Mouse (Mus musculus): Measurements from ENCODE around the gene Gm43191.
"Not testable (repeated sequence)": the region's sequence is repeated elsewhere in the genome, so short reads cannot be mapped to it uniquely, and the experiment has no call there.

The Gm43191 gene

DNA sequence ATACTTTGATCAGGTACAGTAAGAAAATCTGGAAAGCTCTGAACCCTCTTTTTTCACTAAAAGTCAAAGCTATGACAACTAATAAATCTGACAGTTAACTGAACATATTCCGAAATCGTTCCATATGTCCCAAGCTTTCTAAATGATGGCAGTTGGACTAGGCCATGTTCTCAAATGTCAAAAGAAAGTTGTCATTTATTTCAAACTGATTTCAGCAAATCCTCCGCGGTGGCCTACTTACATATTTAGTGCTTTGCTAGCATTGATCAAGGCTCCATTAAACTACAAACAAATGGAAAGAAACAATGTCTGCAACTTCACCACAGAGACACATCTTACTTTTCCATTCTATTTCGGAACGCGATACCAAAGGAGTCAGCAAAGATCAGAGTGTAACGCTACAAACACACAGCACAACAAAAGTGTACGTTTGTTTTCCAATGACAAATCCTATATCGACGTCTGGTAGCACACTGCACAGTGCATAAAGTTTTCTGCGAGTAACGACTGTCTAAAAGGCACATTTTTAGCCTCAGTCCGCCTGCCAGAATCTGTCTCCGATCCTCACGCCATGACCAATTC is 19.7 kb downstream of the Gm43191 start:
- DNase-seq: no peak

DNA sequence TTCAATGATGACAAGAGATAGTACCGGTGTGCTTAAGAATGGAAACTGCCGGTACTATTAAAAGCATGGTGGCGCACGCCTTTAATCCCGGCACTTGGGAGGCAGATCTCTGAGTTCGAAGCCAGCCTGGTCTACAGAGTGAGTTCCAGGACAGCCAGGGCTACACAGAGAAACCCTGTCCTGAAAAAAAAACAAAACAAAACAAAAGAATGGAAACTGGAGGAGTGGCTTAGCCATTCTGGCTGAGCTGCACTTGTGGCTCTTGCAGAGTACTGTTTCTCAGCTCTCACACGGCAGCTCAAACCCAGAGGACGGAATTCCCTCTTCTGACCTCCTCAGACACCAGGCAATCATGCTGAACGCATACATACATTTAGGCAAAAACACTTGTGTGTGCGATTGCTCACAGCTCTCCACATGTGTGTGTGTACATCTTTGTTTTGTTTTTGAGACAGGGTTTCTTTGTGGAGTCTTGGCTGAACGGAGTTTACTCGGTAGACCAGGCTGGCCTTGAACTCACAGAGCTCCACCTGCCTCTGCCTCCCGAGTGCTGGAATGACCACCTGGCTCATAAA is 21.1 kb downstream of the Gm43191 start:
- DNase-seq: no peak

DNA sequence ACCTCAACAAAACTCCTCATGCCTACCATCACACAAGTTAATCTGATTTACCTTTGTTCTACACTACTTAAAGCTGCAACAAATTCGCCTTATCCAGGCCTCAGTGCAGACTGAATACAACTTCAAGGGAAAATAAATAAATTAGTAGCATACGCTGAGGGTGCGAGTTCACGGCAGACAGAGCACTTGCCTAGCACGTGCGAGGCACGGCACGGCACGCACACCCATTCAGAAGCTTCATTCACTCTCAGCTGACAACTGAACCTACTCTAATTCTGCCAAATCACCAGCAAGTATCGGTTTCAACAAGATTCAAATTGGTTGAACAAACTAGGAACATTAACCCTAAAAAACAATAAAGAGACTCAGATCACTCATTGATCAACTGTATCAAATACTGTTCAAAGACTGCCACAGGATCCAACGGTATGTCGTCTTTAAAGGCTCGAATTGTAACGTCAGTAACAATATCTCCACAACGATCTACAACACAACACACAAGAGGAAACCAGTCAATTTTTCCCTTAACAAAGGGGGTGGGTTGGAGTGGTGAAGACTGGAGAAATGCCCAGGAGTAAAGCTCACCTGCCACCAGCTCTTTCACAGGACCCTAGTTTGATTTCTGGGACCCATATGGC is 22.0 kb downstream of the Gm43191 start:
- DNase-seq: no peak

DNA sequence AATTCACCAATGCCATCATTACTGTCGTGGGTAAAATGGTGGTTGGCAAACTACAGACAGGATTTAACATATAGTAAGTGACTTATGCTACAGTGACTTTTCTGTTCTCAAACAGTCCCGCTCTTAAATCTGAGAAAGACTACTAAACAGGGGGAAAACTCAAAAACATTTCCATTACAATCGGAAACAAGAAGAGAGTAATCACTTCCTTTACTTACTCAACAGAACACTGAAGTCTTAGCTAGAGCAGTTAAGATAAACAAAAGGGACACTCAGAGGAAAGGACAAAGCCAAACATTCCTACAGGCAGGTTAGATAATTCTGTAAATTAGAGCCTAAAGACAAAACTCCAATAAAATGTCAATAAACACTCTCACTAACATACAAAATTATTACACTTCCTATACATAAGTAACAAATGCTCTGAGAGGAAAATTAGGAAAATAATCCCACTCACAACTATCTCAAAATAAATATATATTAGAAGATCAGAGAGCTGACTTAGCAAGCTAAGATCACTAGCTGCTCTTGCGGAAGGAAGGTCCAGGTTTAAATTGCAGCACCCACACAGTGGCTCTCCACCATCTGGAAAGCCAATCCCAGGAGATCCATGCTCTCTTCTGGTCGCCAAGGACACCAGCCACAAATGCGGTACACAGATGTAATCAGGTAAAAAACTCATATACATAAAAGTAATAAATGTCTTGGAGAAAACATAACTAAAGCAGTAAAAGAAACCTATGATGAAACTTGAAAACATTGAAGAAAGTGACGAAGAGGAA is 24.7 kb downstream of the Gm43191 start:
- no peak for DNase-seq

DNA sequence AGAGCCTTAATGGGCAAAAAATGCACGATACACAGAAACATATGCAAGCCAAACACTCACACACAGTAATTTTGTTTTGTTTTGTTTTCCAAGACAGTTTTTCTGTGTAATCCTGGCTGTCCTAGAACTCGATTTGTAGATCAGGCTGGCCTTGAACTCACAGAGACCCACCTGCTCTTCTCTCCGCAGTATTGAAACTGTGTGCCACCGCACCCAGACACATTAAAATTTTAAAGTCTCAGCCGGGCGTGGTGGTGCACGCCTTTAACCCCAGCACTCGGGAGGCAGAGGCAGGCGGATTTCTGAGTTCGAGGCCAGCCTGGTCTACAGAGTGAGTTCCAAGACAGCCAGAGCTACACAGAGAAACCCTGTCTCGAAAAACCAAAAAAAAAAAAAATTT is 27.0 kb downstream of the Gm43191 start:
- not testable (repeated sequence) for DNase-seq

DNA sequence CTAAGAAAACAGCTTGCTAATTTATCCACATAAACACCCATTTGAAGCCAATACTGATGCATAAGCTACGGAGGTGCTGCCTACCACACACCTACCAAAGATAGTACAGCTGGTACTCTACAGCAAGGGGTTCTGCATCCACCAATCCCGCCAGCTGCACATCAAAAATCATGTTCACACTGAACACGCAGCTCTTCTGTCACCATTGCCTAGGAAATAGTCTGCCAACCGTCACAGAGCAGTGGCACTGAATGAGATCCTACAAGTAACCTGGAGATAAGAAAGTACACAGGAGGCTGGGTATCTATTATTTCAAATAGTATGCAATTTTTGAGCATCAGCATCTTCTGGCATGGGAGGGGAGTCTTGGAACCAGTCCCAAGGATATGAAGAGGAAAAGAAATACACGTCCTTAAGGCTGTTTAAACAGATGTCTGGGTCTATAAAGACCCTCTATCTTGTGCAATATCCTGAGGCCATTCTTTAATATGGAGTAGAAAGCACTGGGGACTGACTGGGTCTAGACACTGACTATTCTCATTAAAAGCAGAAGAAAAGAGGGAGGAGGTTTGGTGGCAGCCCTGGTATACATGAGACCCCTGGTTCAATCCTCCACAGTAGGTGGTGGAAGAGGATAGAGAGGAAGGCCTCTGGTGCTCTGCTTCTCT is 27.6 kb downstream of the Gm43191 start:
- DNase-seq: no peak

DNA sequence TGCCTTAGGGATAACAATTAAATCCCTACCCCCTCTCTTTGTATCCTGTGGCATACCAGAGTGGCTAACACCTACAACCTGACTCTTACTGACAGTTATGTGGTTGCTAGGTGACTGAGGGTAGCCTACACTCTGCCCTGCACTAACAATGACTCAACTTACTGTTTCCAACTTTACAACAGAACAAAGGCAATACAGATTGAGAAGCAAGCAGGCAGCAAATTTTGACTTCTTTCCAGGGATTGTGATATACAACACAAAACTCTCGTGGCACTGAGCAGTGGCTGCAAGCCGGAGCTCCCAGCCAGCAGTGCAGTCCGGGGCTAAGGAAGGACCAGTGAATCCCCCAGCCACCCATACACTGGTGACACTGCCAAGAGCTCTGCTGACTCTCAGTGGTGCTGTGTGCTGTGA is 29.0 kb downstream of the Gm43191 start:
- DNase-seq: no peak

DNA sequence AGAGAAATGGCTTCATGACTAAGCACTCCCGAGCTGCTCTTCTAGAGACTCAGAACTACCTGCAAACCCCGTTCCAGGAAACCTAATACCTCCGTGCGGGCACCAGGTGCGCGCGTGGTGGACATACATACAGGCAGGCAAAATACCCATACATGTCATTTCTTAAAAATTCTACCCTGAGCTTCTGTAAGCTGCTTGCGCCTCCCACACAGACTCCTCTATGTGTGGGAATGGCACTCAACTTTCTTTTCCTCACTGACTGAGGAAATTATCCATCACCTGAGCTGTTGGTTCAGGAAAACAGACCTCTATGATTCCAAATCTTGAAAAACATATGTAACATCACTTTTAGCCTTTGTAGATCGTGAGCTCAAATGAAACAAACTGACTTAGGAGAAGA is 30.4 kb downstream of the Gm43191 start:
- DNase-seq: no peak

DNA sequence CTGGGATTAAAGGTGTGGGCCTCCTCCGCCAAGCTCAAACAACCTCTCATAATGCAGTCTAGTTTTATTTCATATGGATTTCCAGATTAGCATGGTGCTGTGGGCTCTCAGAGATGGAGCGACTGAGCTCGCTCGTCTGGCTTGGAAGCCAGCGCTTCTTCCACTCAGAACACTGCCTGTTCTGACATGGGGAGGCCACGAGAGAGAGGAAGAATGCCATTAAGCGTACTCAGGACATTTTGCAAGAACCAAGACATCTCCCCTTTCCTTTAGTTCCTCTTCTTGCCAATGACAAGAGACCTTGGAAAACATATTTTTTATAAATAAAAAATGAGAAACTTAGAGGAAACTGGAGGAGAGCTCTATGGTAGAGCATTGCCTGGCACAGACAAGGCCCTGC is 32.3 kb downstream of the Gm43191 start:
- no peak for DNase-seq

DNA sequence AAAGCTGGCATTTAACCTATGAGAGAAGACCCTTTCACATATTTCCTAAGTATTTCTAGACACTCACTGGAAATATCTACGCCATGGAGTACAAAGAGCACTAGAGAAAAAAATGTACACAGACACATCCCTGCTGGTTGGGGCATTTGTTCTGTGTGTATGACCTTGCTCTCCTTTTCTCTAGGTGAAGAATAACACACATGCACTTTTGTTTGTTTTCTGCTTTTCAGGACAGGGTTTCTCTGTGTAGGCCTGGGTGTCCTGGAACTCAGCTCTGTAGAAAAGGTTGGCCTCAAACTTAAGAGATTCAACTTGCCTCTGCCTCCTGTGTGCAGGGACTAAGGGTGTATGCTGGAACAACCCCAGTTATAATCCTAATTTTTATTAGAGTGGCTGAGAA is 34.7 kb downstream of the Gm43191 start:
- no peak for DNase-seq

DNA sequence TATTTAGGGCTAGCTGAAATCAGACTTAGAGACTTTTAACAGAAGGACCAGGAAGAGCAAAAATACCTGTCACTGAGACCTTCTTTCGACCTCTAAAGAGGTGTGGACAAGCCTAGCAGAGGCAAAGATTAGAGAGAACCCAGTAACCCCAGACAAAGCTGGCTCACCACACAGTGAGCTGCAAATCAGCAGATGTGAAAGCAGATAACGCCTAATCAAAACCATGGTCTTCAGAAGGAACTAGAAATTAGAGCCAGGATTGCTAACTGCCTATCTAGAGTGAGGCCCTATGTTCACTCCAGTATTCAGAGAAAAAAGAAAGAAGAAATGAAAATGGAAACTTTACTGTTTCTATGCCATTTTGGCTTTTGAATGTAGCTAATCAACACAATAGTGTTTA is 38.7 kb downstream of the Gm43191 start:
- DNase-seq: no peak

DNA sequence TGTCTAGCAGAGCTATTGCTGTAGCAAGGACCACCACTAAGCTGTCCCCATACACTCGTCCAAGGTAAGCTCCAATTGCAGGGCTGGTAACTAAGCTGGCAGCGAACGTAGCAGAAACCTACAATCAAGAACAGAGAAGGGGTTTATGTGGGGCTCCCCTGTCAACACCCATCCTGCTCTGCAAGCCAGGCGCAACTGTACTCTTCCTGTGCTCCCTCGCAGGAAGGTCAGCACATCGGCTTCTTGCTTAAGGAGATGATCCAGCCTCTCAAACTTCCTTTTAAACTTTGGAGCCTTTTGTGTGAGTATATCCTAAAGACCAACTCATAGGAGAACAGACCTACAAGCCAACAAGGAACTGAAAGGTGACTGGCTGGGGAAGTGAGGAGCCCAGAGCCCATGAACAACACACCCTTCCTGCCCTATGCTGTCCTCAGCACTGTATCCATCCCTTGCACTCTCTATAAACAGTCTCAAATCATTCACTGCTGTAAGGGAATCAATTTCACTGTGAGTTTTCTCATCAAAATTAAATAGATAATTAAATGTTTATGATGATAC is 39.2 kb downstream of the Gm43191 start:
- DNase-seq: no peak

DNA sequence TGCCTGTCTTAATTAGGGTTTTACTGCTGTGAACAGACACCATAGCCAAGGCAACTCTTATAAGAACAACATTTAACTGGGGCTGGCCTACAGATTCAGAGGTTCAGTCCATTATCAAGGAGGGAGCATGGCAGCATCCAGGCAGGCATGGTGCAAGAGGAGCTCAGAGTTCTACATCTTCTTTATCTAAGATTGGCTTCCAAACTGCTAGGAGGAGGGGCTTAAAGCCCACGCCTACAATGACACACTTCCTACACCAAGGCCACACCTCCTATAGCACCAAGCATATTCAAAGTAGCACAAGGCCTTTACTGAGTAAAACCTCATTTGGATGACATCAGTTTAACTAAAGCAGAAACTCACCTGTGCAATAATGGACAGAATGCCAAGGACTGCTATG is 41.0 kb downstream of the Gm43191 start:
- no peak for DNase-seq

DNA sequence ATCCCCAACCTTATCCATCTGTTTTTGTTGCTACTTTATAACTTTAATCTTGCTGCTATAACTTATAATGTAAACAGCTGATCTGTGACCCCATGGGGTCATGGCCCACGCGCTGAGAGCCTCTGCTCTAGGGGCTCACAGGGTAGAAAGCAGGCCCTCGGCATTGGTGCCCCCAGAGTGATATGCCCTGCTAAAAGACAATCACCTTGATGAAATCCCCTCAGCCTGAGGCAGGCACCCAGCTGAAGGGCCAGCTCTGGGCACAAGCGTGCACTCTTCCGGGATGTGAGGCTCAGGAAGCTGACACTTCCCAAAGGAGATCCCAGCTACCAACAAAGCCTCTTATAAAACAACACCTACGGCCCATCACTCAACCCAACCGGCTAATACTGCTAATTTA is 42.5 kb downstream of the Gm43191 start:
- DNase-seq: no peak

DNA sequence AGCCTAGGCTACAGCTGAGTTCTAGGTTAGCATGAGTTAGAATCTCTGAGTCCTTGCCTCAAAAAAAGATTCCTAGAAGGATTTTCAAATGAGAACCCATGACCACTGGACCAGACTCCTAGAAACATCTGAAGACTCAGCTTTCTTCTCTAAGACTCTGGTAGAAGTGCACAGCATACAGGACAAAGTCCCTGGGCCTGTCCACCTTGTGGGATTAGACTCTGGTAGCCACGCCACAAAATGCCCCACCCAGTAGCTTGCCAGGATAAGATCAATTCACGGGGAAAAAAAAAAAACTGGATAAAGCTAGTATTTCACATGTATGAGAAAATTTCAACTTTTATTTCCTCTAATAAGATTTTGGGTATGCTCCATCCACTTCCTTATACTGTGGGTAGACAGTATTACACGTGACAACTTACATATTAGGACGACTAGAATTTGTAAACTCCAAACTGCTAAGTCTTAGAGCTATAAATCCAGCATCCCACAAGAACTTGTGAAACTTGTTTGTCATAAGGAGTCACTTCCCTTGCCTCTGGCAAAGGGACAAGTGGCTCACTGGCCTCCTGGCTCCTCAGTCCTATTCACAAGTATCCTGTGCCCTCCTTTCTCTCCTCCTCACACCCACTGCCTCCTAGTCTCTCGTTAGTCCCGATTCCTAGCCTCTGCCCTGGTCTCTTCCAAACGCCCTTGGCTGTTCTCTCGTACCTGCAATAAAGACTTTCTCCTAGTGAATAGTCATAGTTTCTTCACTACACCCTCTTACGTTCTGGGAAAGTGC is 43.2 kb downstream of the Gm43191 start:
- no peak for DNase-seq

DNA sequence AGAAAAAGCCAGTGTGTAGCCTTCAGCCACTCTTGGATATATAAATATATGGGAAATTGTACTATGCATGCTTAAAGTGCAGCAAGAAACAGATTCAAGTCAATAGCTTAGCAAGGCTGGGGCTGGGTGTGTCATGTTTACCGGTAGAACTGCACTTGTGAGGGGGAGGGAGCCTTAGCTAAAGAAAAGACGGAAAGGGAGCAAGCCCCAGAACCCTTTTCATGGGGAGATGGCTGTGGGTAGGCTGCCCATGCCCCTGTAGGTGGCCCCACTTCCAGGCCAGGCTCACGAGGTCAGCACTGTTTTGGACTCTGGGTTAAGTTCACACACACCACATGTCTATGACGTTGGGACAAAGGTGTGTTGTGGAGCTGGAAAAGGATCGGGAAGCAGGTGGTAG is 45.3 kb downstream of the Gm43191 start:
- no peak for DNase-seq

DNA sequence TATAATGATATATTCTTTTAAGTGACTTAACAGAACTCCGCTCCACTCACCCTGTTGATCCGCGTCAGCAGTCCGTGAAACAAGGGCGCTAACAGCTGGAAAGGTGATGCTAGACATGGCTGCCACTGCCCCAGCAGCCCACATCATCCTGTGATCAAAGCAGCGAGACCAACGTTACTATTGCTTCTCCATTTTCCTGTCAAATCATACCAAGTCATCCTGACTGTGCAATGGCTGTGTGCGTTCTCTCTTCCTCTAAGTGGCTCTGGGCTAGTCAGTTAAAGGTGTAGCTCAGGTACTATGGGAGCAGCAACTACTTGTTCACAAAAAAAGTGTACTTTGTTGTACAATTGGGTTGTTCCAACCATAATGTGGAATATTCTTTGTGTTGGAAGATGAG is 46.2 kb downstream of the Gm43191 start:
- DNase-seq: no peak

DNA sequence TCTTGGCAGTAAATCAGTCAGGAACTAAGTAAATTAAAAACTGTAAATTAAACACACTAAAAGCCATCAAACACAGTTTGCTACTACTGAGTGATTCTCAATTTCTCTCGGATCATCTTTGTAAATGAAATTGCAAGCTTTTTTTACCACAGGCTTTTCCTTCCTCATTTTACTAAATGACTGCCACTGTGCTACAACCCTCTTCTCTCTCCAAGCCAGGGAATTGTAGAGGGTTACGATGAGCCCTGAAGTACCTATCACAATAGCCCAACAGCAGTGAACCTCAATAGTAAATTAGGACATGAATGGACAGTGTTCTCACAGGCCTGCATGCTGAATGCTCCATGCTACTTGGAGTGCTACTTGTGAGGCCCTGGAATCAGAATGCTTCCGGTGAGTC is 47.0 kb downstream of the Gm43191 start:
- no peak for DNase-seq

DNA sequence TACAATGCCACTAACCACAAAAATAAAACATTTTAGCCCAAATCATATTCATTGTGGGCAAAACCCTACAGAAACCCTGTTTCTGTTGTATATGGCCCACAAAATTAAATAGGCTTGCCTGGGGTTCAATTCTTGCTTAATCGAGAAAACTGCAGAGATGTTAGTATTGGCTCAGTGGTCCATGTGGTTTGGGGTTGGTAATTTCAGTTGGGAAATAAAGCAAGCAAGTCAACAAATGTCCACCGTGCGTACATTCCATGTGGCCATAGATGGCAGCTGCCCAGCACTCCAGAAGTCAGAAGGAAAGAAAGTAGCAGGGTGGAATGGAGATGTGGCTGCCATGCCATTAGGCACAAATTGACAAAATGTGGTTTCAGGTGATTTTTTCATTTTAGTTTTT is 48.1 kb downstream of the Gm43191 start:
- DNase-seq: no peak

DNA sequence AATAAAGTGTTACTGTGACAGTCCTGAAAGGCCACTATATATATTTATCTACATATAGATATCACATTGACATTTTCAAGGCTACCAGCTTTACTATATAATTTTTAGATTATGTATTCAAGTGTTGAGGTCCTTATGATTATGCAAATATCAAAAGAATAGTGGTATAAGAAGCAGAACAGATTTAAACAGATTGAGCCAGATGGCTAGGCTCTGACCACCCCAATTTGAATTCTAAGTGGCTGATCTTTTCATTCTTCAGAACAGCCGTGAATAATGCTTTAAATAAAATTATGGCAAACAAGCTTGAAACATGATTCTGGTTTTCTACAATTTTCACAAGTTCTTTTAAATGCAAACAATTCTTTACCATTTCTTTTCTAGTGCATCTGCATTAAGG is 49.6 kb downstream of the Gm43191 start:
- DNase-seq: no peak

DNA sequence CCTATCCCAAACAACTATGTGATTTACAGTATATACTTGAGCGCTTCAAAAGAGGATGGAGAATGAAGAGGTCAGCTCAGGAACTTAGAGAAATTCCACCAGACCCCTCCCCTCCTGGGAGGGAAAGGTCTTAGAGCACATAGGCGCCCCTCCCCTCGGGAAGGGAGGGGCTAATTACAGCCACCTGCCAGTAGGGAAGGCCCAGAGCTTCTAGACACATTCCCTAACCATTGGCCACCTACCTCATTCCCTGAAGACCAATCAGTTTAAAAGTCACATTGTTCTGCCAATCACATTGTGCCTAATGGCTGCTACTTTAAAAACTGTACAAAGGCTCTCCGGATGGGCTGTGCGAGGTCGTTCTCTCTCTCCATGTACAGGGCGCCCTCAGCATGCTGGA is 58.4 kb downstream of the Gm43191 start:
- DNase-seq: no peak

DNA sequence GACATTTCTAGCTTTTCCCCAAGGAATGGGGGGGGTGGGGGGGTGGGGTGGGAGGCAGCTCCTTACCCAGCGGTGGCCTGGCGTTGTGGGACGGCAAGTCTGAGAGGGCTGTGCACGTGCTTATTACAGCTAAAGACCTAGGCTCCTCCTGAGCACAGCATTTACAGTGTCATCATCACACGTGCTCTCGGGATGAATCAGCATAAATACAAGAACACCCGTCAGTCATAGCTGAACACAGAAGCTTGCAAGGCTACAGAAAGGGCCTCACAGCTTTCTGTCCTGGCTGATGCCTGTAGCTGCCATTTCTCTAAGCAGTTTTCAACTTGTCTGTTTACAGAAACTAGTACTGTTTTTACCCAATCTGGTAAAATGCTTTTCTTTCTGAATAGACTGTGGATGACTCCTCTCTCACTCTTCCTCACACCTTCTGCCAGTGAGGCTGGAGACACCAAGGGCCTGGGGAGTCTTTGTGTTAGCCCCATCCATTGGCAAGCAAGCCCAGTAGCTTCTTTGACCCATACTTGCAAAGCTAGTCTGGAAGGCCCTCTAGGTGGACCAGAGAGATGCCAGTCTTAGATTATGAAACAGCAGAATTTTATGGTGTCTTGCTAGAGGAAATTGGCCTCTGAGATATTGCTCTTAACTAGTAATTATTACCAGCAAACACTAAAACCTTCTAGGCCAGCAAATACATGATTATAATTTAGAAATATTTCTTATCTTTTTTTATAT is 60.3 kb downstream of the Gm43191 start:
- DNase-seq: no peak
